In genomic region chr14:122034451-122034850, GRCm38 (mm10) we compare ENCODE assay signal across 29 mouse cellular contexts. TPM values are rescaled to one million over a fixed set of nuclear protein-coding genes. Genes with fewer than 3 reads are reported as not detected.
A peak's percentile ranks its signal among the peaks of the same experiment; 100 is the strongest.
DNase-seq lines count a peak whose midpoint lies in the region; ATAC-seq lines count a peak whose summit lies in the region.
"Had no signal": no experiment of that assay in that cellular context is flagged by ENCODE, and none has a peak within 500 bp of the region (broad histone marks: within the 10 kb centered on the region; RNA-seq: fewer than 3 reads in every experiment).

TSS of gene Timm8a2 (plus strand) at chr14:122034674.

- DNase-seq in kidney, postnatal 4 days = no peak
- DNase-seq in ES-CJ7 (ENCODE audit: low read depth, low spot score) (peak; percentile 32), ZHBTc4 (ENCODE audit: low read depth, low spot score) (peak; percentile 67)
- DNase-seq in testis, postnatal 14 days (ENCODE audit: low spot score) = peak; percentile 66
- no peak for DNase-seq in cerebellum, postnatal 10 days
- DNase-seq in embryo, embryonic 9.5 days (ENCODE audit: extremely low spot score) = no peak
- DNase-seq: adrenal gland, postnatal 14 days; cerebellum, adult 11 months; cerebellum, adult 2 months; cerebellum, adult 9-11 months; gastrocnemius, postnatal 36 days; heart, adult 2 months; heart, postnatal 14 days; heart, postnatal 4 days had no signal

- H3K4me3 ChIP-seq in kidney, embryonic 16.5 days (ENCODE audit: low read length) = no peak within 1 kb of the TSS
- H3K4me3 ChIP-seq: embryonic facial prominence, embryonic 12.5 days; embryonic facial prominence, embryonic 15.5 days; erythroblast, embryonic 14.5 days; forebrain, embryonic 12.5 days; forebrain, embryonic 15.5 days; heart, adult 2 months; heart, embryonic 10.5 days; heart, embryonic 13.5 days; hindbrain, embryonic 12.5 days; hindbrain, embryonic 15.5 days had no signal

- no peaks in the 10 kb centered on the region for H3K27me3 ChIP-seq in kidney, embryonic 16.5 days (ENCODE audit: insufficient read depth, low read length)
- H3K27me3 ChIP-seq: CH12.LX; embryonic facial prominence, embryonic 12.5 days; embryonic facial prominence, embryonic 15.5 days; forebrain, embryonic 12.5 days; forebrain, embryonic 15.5 days; heart, embryonic 13.5 days; hindbrain, embryonic 12.5 days; hindbrain, embryonic 15.5 days had no signal

- no peaks in the 10 kb centered on the region for H3K9me3 ChIP-seq in kidney, embryonic 16.5 days (ENCODE audit: low read length)
- H3K9me3 ChIP-seq: forebrain, embryonic 12.5 days; forebrain, embryonic 15.5 days; heart, embryonic 10.5 days; hindbrain, embryonic 12.5 days; hindbrain, embryonic 15.5 days had no signal

- H3K4me1 ChIP-seq in kidney, embryonic 16.5 days (ENCODE audit: insufficient read depth, low read length) = no peaks in the 10 kb centered on the region
- H3K4me1 ChIP-seq: embryonic facial prominence, embryonic 12.5 days; embryonic facial prominence, embryonic 15.5 days; forebrain, embryonic 12.5 days; forebrain, embryonic 15.5 days; heart, embryonic 10.5 days; heart, embryonic 13.5 days; hindbrain, embryonic 12.5 days; hindbrain, embryonic 15.5 days had no signal

- ATAC-seq in kidney, embryonic 16.5 days (ENCODE audit: low FRiP score, low TSS enrichment) = peak; percentile 27; the same call in 1 of the 2 replicates
- no peak for ATAC-seq in CD4-positive, CD25-positive, alpha-beta regulatory T cell, adult 4 months
- ATAC-seq: forebrain, embryonic 15.5 days; intestine, postnatal 0 days had no signal

- no peak within 1 kb of the TSS for H3K4me2 ChIP-seq in kidney, embryonic 16.5 days (replicated peaks; ENCODE audit: low read depth, low read length)
- H3K4me2 ChIP-seq: embryonic facial prominence, embryonic 12.5 days; embryonic facial prominence, embryonic 15.5 days; forebrain, embryonic 12.5 days; forebrain, embryonic 15.5 days; heart, embryonic 13.5 days; hindbrain, embryonic 12.5 days; hindbrain, embryonic 15.5 days had no signal

- H3K36me3 ChIP-seq in kidney, embryonic 16.5 days (ENCODE audit: insufficient read depth, low read length) = no peaks in the 10 kb centered on the region
- H3K36me3 ChIP-seq: embryonic facial prominence, embryonic 12.5 days; embryonic facial prominence, embryonic 15.5 days; forebrain, embryonic 12.5 days; forebrain, embryonic 15.5 days; heart, embryonic 10.5 days; heart, embryonic 13.5 days; hindbrain, embryonic 12.5 days; hindbrain, embryonic 15.5 days had no signal

- 94% methylated on average over 13 of the region's 13 CpGs for WGBS in kidney, embryonic 16.5 days

- no peak within 1 kb of the TSS for H3K27ac ChIP-seq in kidney, embryonic 16.5 days (ENCODE audit: low read length)
- H3K27ac ChIP-seq: embryonic facial prominence, embryonic 12.5 days; embryonic facial prominence, embryonic 15.5 days; forebrain, embryonic 12.5 days; forebrain, embryonic 15.5 days; heart, adult 2 months; heart, embryonic 10.5 days; heart, embryonic 13.5 days; hindbrain, embryonic 12.5 days; hindbrain, embryonic 15.5 days had no signal

- H3K9ac ChIP-seq in kidney, embryonic 16.5 days (replicated peaks; ENCODE audit: low read length) = no peak within 1 kb of the TSS
- H3K9ac ChIP-seq: embryonic facial prominence, embryonic 12.5 days; embryonic facial prominence, embryonic 15.5 days; forebrain, embryonic 12.5 days; forebrain, embryonic 15.5 days; heart, embryonic 13.5 days; hindbrain, embryonic 12.5 days; hindbrain, embryonic 15.5 days had no signal

RNA-seq across cellular contexts. Expression of gene Timm8a2, which starts in this region (rescaled TPM):
- not detected in 2 replicates for polyA plus RNA-seq in kidney, embryonic 16.5 days (2015; fragmentation: Nextera tagmentation; extraction: Ambion mirVana)
- polyA plus RNA-seq in CD4-positive, CD25-positive, alpha-beta regulatory T cell, adult 4 months (2017; shearing (Covaris generic)) = not detected
- polyA plus RNA-seq: embryonic facial prominence, embryonic 12.5 days; embryonic facial prominence, embryonic 15.5 days; erythroblast, embryonic 14.5 days; forebrain, embryonic 12.5 days; forebrain, embryonic 15.5 days; heart, adult 2 months; heart, embryonic 10.5 days; heart, embryonic 13.5 days; heart, embryonic 16.5 days; hindbrain, embryonic 12.5 days; hindbrain, embryonic 15.5 days; intestine, embryonic 14.5 days; intestine, postnatal 0 days had no signal

Comparison
In these comparisons a context has a peak if more than half of its experiments do, and no peak if none do; other contexts are left out.
1. Peak in ATAC-seq in kidney, embryonic 16.5 days; RNA of the gene not detected or under 1 TPM.
2. DNase-seq: peak in ES-CJ7 (single experiment), ZHBTc4 (single experiment) and testis, postnatal 14 days (single experiment); none in kidney, postnatal 4 days (0 of 2), cerebellum, postnatal 10 days (0 of 2) and embryo, embryonic 9.5 days (single experiment).